Comparison of ENCODE assay signal across 8 mouse cellular contexts in genomic region chr2:122298596-122299490, GRCm38 (mm10). TPM values are rescaled to one million over a fixed set of nuclear protein-coding genes. Genes with fewer than 3 reads are reported as not detected.
DNase-seq lines count a peak whose midpoint lies in the region; ATAC-seq and TF ChIP-seq lines count a peak whose summit lies in the region.
"Had no signal": no experiment of that assay in that cellular context is flagged by ENCODE, and none has a peak within 500 bp of the region (broad histone marks: within the 10 kb centered on the region; RNA-seq: fewer than 3 reads in every experiment).

TSS of gene Duoxa2 (plus strand) at chr2:122298900.

- peak; percentile 54 for DNase-seq in ES-E14 (ENCODE audit: low read depth, low spot score)
- DNase-seq in hindbrain, embryonic 11.5 days (ENCODE audit: low spot score): peak; percentile 47
- DNase-seq in natural killer cell, adult 2 months (ENCODE audit: low spot score in 2 of 2): peak; percentile 50 to 67
- DNase-seq in right cerebral cortex, postnatal 10 days (ENCODE audit: low spot score in 2 of 2): no peak
- DNase-seq in cerebellum, adult 9-10 months: no peak

- WGBS in hindbrain, embryonic 11.5 days: 2% methylated on average over 43 of the region's 43 CpGs
- 2% methylated on average over 43 of the region's 43 CpGs for WGBS in limb, embryonic 12.5 days

- no peak for ATAC-seq in hindbrain, embryonic 11.5 days (ENCODE audit: low FRiP score)
- ATAC-seq in limb, embryonic 12.5 days (ENCODE audit: insufficient number of reproducible peaks, insufficient read depth, low FRiP score, low TSS enrichment, low read depth): no peak

- H3K4me2 ChIP-seq in hindbrain, embryonic 11.5 days (replicated peaks; ENCODE audit: low read depth, low read length): peak within 1 kb of the TSS; percentile 25
- H3K4me2 ChIP-seq in limb, embryonic 12.5 days: peak within 1 kb of the TSS; percentile 55

- peaks cover 75% of the 10 kb centered on the region for H3K27me3 ChIP-seq in hindbrain, embryonic 11.5 days (ENCODE audit: control insufficient read depth, insufficient read depth, low read length)
- peaks cover 99% of the 10 kb centered on the region for H3K27me3 ChIP-seq in limb, embryonic 12.5 days

- in situ Hi-C loops in ES-E14 (cut with MboI; ENCODE audit: low sequenced_read_pairs in 2 of 2, unreplicated experiment in 2 of 2): no loop called here

- peak within 1 kb of the TSS; percentile 3 to 7; a peak in 2 of 4 replicates for H3K4me3 ChIP-seq in ES-E14 (ENCODE audit: insufficient read depth in 1 of 2, low read depth in 1 of 2, low read length in 2 of 2, poor library complexity in 1 of 2, severe bottlenecking in 1 of 2)
- peak within 1 kb of the TSS; percentile 17 for H3K4me3 ChIP-seq in brown adipose tissue, adult 24 weeks (ENCODE audit: insufficient read depth, low read depth, low read length)
- peak within 1 kb of the TSS; percentile 6; the same call in 1 of the 2 replicates for H3K4me3 ChIP-seq in hindbrain, embryonic 11.5 days (ENCODE audit: low read depth, low read length)
- H3K4me3 ChIP-seq in limb, embryonic 12.5 days (replicated peaks): peak within 1 kb of the TSS; percentile 33

- no peak within 1 kb of the TSS for H3K27ac ChIP-seq in ES-E14 (ENCODE audit: insufficient read depth, low read depth, low read length, poor library complexity, severe bottlenecking)
- H3K27ac ChIP-seq in brown adipose tissue, adult 24 weeks (replicated peaks; ENCODE audit: low read depth, low read length): no peak within 1 kb of the TSS
- H3K27ac ChIP-seq in hindbrain, embryonic 11.5 days (ENCODE audit: low read depth, low read length): no peak within 1 kb of the TSS
- no peak within 1 kb of the TSS for H3K27ac ChIP-seq in limb, embryonic 12.5 days

- H3K9me3 ChIP-seq in ES-E14 (ENCODE audit: control insufficient read depth, insufficient read depth, low read depth, low read length): no peaks in the 10 kb centered on the region
- no peaks in the 10 kb centered on the region for H3K9me3 ChIP-seq in hindbrain, embryonic 11.5 days (ENCODE audit: control insufficient read depth, low read length)
- H3K9me3 ChIP-seq in limb, embryonic 12.5 days: no peaks in the 10 kb centered on the region

- H3K36me3 ChIP-seq in ES-E14 (ENCODE audit: control insufficient read depth, insufficient read depth, low read length, poor library complexity, severe bottlenecking): no peaks in the 10 kb centered on the region
- no peaks in the 10 kb centered on the region for H3K36me3 ChIP-seq in hindbrain, embryonic 11.5 days (ENCODE audit: control insufficient read depth, insufficient read depth, low read length)
- H3K36me3 ChIP-seq in limb, embryonic 12.5 days: no peaks in the 10 kb centered on the region

- H3K4me1 ChIP-seq in ES-E14 (ENCODE audit: control insufficient read depth in 2 of 2, insufficient read depth in 2 of 2, low read length in 2 of 2, poor library complexity in 1 of 2): peaks cover 0 to 10% of the 10 kb centered on the region in 2 experiments; a peak in 2 of 4 replicates
- peaks cover 2% of the 10 kb centered on the region; the same call in 1 of the 2 replicates for H3K4me1 ChIP-seq in brown adipose tissue, adult 24 weeks (ENCODE audit: control insufficient read depth, insufficient read depth, insufficient read length, low read length)
- H3K4me1 ChIP-seq in hindbrain, embryonic 11.5 days (replicated peaks; ENCODE audit: control insufficient read depth, insufficient read depth, low read length): peaks cover 9% of the 10 kb centered on the region
- H3K4me1 ChIP-seq in limb, embryonic 12.5 days (replicated peaks): peaks cover 27% of the 10 kb centered on the region

- no peak within 1 kb of the TSS for H3K9ac ChIP-seq in ES-E14 (ENCODE audit: insufficient read depth, low read depth, low read length, poor library complexity, severe bottlenecking)
- H3K9ac ChIP-seq in hindbrain, embryonic 11.5 days (ENCODE audit: low read depth, low read length): no peak within 1 kb of the TSS
- no peak within 1 kb of the TSS for H3K9ac ChIP-seq in limb, embryonic 12.5 days (replicated peaks)

TF ChIP-seq in ES-E14, 5 proteins besides CTCF, POLR2A, EP300 and RAD21:
- TF ChIP-seq HCFC1 (IDR thresholded peaks at IDR 0.05; ENCODE audit: borderline replicate concordance, insufficient read depth, low read length) (no peak), MAFK (IDR thresholded peaks at IDR 0.05; ENCODE audit: insufficient read depth, low read depth, low read length) (no peak), ZNF384 (IDR thresholded peaks at IDR 0.05; ENCODE audit: low read depth, low read length) (no peak)

RNA-seq across cellular contexts. Expression of gene Duoxa2, which starts in this region (rescaled TPM):
- 0.49 and 0.95 TPM in 2 replicates for total RNA-seq in ES-E14 (2012; rRNA removed)
- not detected in 2 replicates for polyA plus RNA-seq in brown adipose tissue, adult 24 weeks (2012; ENCODE audit: insufficient read depth, insufficient read length, missing spikeins)
- not detected in 2 replicates for polyA plus RNA-seq in hindbrain, embryonic 11.5 days (2014; fragmentation: Nextera tagmentation; extraction: Ambion mirVana)
- polyA plus RNA-seq in limb, embryonic 12.5 days (2016; fragmentation: Nextera tagmentation; extraction: Ambion mirVana): not detected in 2 replicates
- polyA plus RNA-seq: cortical plate, adult 2 months had no signal

Comparison
In these comparisons a context has a peak if more than half of its experiments do, and no peak if none do; other contexts are left out.
1. Peak in DNase-seq and H3K4me3 ChIP-seq in ES-E14; RNA of the gene not detected or under 1 TPM.
2. Peak in DNase-seq, H3K4me3 ChIP-seq and H3K4me2 ChIP-seq in hindbrain, embryonic 11.5 days; RNA of the gene not detected or under 1 TPM.
3. DNase-seq: peak in natural killer cell, adult 2 months (2 of 2); none in right cerebral cortex, postnatal 10 days (0 of 2) and cerebellum, adult 9-10 months (single experiment).
4. Peak in every context shown above with its lines, with median percentiles within 50 percentile points of each other: H3K4me3 ChIP-seq.